Mouse (Mus musculus): Measurements from ENCODE around the gene Klf5. TPM values are rescaled to one million over a fixed set of nuclear protein-coding genes. Genes with fewer than 3 reads are reported as not detected.

Klf5 gene
- polyA plus RNA-seq, 1 experiment from 2014 or later: 48.0 TPM

DNA sequence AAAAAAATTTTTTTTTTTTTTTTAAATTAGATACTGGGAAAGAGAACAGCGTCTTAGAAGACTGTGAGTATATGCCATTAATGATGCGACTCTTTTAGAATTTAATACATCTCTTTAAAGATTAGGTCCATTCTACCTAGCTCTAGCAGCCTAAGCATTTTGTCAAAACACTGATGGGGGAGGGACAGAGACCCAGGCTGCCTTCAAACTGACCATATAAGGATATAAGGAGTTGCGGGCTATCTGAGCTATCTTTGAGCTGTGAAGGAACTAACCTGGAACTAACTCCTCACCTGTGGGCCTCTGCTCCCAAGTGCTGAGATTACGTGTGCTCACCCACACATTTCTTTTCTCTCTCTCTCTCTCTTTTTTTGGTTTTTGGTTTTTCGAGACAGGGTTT, 6.3 kb upstream of the Klf5 start:
- no peak overlapping the region for H3K4me3 ChIP-seq (ENCODE audit: low read depth, low read length)
- H3K27ac ChIP-seq (ENCODE audit: low read length): no peak overlapping the region
- ATAC-seq: no peak
- no peaks in the 10 kb centered on the region for H3K4me1 ChIP-seq (ENCODE audit: insufficient read depth, low read depth, low read length)
- H3K27me3 ChIP-seq (replicated peaks; ENCODE audit: insufficient read depth, low read length): no peaks in the 10 kb centered on the region
- H3K9ac ChIP-seq (replicated peaks; ENCODE audit: low read depth): no peak overlapping the region
- TF ChIP-seq CTCF (IDR thresholded peaks at IDR 0.05) (no peak), EP300 (IDR thresholded peaks at IDR 0.05) (no peak)
- H3K36me3 ChIP-seq (ENCODE audit: insufficient read depth, low read length): no peaks in the 10 kb centered on the region
- no peaks in the 10 kb centered on the region for H3K9me3 ChIP-seq (ENCODE audit: low read length)
- no peak overlapping the region for H3K4me2 ChIP-seq (replicated peaks; ENCODE audit: low read depth, low read length)
- WGBS: 95% methylated on average over 5 of the region's 5 CpGs
- DNase-seq (ENCODE audit: low spot score): no peak

- Histone ChIP-seq H3K36me3 (ENCODE audit: insufficient read depth, low read length) (no peaks in the 10 kb centered on the region), H3K4me1 (ENCODE audit: insufficient read depth, low read depth, low read length) (peaks cover 4% of the 10 kb centered on the region; the same call in 1 of the 2 replicates), H3K4me3 (ENCODE audit: low read depth, low read length) (no peak overlapping the region), H3K27me3 (replicated peaks; ENCODE audit: insufficient read depth, low read length) (no peaks in the 10 kb centered on the region), H3K4me2 (replicated peaks; ENCODE audit: low read depth, low read length) (no peak overlapping the region), H3K27ac (ENCODE audit: low read length) (no peak overlapping the region), H3K9ac (replicated peaks; ENCODE audit: low read depth) (no peak overlapping the region), H3K9me3 (ENCODE audit: low read length) (no peaks in the 10 kb centered on the region)
- ATAC-seq: no peak
- 89% methylated on average over 8 of the region's 8 CpGs for WGBS
- TF ChIP-seq EP300 (IDR thresholded peaks at IDR 0.05): no peak
- TF ChIP-seq CTCF (IDR thresholded peaks at IDR 0.05): no peak
- no peak for DNase-seq (ENCODE audit: low spot score)
Measured at GRCm38 (mm10) chr14:99294424-99294823, 4.1 kb upstream of the Klf5 start.

DNA sequence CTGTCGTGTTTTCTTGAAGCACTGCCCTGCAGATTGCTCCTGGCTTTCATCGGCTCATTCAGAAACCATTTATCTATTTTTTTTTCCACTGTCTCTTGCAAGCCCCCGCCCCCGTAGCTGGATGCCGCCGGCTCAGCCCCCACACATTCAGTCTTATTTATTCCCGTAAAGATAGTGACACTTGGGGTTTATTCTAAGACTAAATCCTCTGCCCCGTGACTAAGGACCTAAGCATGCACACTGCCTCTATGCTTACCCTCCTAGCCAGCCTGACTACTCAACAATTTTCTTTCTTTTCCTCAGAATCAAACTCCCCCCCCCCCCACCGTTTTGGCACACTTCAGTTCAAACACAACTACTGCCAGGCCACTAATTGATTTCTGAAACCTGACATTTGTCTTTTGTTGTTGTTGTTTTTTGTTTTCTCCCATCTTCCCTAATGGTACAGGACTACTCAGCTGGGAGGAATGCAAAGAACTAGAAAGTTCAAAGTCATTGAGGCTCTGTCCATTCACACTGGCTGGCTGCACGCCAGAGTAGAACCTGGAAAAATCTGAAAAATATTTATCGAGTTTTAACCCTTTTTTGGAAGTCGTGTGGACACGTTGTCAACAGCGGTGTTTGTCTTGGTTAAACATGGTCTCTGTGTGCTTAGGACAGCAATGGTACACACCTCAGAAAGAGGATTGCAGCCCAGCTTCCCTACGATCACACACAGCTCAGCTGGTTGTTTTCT, 2.7 kb upstream of the Klf5 start:
- H3K4me3 ChIP-seq (ENCODE audit: low read depth, low read length): no peak overlapping the region
- H3K27ac ChIP-seq (ENCODE audit: low read length): no peak overlapping the region
- H3K9ac ChIP-seq (replicated peaks; ENCODE audit: low read depth): no peak overlapping the region
- WGBS: 32% methylated on average over 15 of the region's 15 CpGs
- DNase-seq (ENCODE audit: low spot score) (no peak), ATAC-seq (no peak)
- no peak for TF ChIP-seq EP300 (IDR thresholded peaks at IDR 0.05)
- TF ChIP-seq CTCF (IDR thresholded peaks at IDR 0.05): no peak
- H3K9me3 ChIP-seq (ENCODE audit: low read length): no peaks in the 10 kb centered on the region
- peaks cover 4% of the 10 kb centered on the region; the same call in 1 of the 2 replicates for H3K4me1 ChIP-seq (ENCODE audit: insufficient read depth, low read depth, low read length)
- H3K27me3 ChIP-seq (replicated peaks; ENCODE audit: insufficient read depth, low read length): no peaks in the 10 kb centered on the region
- no peaks in the 10 kb centered on the region for H3K36me3 ChIP-seq (ENCODE audit: insufficient read depth, low read length)
- H3K4me2 ChIP-seq (replicated peaks; ENCODE audit: low read depth, low read length): no peak overlapping the region

DNA sequence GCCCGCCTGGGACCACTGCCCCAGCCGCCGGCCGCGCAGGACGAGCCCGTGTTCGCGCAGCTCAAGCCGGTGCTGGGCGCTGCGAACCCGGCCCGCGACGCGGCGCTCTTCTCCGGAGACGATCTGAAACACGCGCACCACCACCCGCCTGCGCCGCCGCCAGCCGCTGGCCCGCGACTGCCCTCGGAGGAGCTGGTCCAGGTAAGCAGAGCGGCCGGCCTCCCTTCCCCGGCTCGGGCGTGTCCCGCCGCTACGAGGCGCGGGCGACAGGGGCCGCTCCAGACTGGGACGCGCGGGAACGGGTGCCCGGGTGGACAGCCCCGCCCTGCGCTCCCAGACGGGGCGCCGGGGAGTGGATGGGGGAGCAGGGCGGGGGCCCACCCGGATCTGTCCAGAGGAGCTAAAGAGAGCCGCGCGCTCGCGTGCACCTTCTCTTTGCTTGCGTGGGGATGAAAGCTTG, 561 bp downstream of the Klf5 start:
- 1% methylated on average over 44 of the region's 60 CpGs for WGBS
- no peak for TF ChIP-seq EP300 (IDR thresholded peaks at IDR 0.05)
- TF ChIP-seq CTCF (IDR thresholded peaks at IDR 0.05): peak; percentile 51
- Histone ChIP-seq H3K9me3 (ENCODE audit: low read length) (no peaks in the 10 kb centered on the region), H3K27ac (ENCODE audit: low read length) (peak overlapping the region; percentile 95), H3K27me3 (replicated peaks; ENCODE audit: insufficient read depth, low read length) (no peaks in the 10 kb centered on the region), H3K4me2 (replicated peaks; ENCODE audit: low read depth, low read length) (peak overlapping the region; percentile 93), H3K9ac (replicated peaks; ENCODE audit: low read depth) (peak overlapping the region; percentile 71), H3K4me3 (ENCODE audit: low read depth, low read length) (peak overlapping the region; percentile 78), H3K36me3 (ENCODE audit: insufficient read depth, low read length) (no peaks in the 10 kb centered on the region), H3K4me1 (ENCODE audit: insufficient read depth, low read depth, low read length) (peaks cover 4% of the 10 kb centered on the region; the same call in 1 of the 2 replicates)
- DNase-seq (ENCODE audit: low spot score) (peak; percentile 75), ATAC-seq (peak; percentile 72)

- no peak for ATAC-seq
- Histone ChIP-seq H3K9ac (replicated peaks; ENCODE audit: low read depth) (peak overlapping the region; percentile 71), H3K27me3 (replicated peaks; ENCODE audit: insufficient read depth, low read length) (no peaks in the 10 kb centered on the region), H3K4me3 (ENCODE audit: low read depth, low read length) (peak overlapping the region; percentile 78), H3K9me3 (ENCODE audit: low read length) (no peaks in the 10 kb centered on the region), H3K36me3 (ENCODE audit: insufficient read depth, low read length) (no peaks in the 10 kb centered on the region), H3K27ac (ENCODE audit: low read length) (peak overlapping the region; percentile 95), H3K4me1 (ENCODE audit: insufficient read depth, low read depth, low read length) (peaks cover 4% of the 10 kb centered on the region; the same call in 1 of the 2 replicates), H3K4me2 (replicated peaks; ENCODE audit: low read depth, low read length) (peak overlapping the region; percentile 93)
- 4% methylated on average over 21 of the region's 21 CpGs for WGBS
- DNase-seq (ENCODE audit: low spot score): peak; percentile 51
- TF ChIP-seq EP300 (IDR thresholded peaks at IDR 0.05): no peak
- TF ChIP-seq CTCF (IDR thresholded peaks at IDR 0.05): no peak
Measured at GRCm38 (mm10) chr14:99299701-99300191, 1.3 kb downstream of the Klf5 start.

GRCm38 (mm10) chr14:99301472-99301871, 3.0 kb downstream of the Klf5 start:
- 50% methylated on average over 11 of the region's 11 CpGs for WGBS
- peak overlapping the region; percentile 93 for H3K4me2 ChIP-seq (replicated peaks; ENCODE audit: low read depth, low read length)
- ATAC-seq: no peak
- DNase-seq (ENCODE audit: low spot score): peak; percentile 51
- no peaks in the 10 kb centered on the region for H3K36me3 ChIP-seq (ENCODE audit: insufficient read depth, low read length)
- H3K9ac ChIP-seq (replicated peaks; ENCODE audit: low read depth): no peak overlapping the region
- 0 out of 2 replicates have a peak overlapping the region, but pooled peaks have one; percentile 15 for H3K27ac ChIP-seq (ENCODE audit: low read length)
- no peaks in the 10 kb centered on the region for H3K27me3 ChIP-seq (replicated peaks; ENCODE audit: insufficient read depth, low read length)
- peaks cover 4% of the 10 kb centered on the region; the same call in 1 of the 2 replicates for H3K4me1 ChIP-seq (ENCODE audit: insufficient read depth, low read depth, low read length)
- TF ChIP-seq EP300 (IDR thresholded peaks at IDR 0.05): no peak
- TF ChIP-seq CTCF (IDR thresholded peaks at IDR 0.05): peak; percentile 42
- H3K9me3 ChIP-seq (ENCODE audit: low read length): no peaks in the 10 kb centered on the region
- peak overlapping the region; percentile 78 for H3K4me3 ChIP-seq (ENCODE audit: low read depth, low read length)
